Mouse (Mus musculus) C2C12 (cell line): ENCODE results near the gene Bcar3. TPM values are rescaled to one million over a fixed set of nuclear protein-coding genes. Genes with fewer than 3 reads are reported as not detected.

Experiments
- H3K27me3 ChIP-seq: one replicate; pipeline ENCODE4 v1.6.1; 2011; ENCODE audit not compliant: control insufficient read depth, insufficient read depth, insufficient read length
- H3K36me3 ChIP-seq: one replicate; pipeline ENCODE4 v1.6.1; 2011; ENCODE audit not compliant: control insufficient read depth, insufficient read depth
- H3K4me3 ChIP-seq: one replicate; pipeline ENCODE4 v1.5.1; 2011; ENCODE audit warnings: mild to moderate bottlenecking, control low read depth; ENCODE audit not compliant: poor library complexity, insufficient read depth, severe bottlenecking
- H3K79me2 ChIP-seq: one replicate; pipeline ENCODE4 v1.6.1; 2011; ENCODE audit not compliant: control insufficient read depth, insufficient read depth
- H3K79me3 ChIP-seq: one replicate; pipeline ENCODE4 v1.6.1; 2011; ENCODE audit warnings: low read depth, control low read depth
- H3ac ChIP-seq: one replicate; pipeline ENCODE3; 2011; ENCODE audit warnings: low read depth; ENCODE audit not compliant: control insufficient read depth, insufficient read length
- CEBPB ChIP-seq: IDR thresholded peaks from one replicate; pipeline ENCODE4 v1.6.1; 2011; ENCODE audit warnings: low read depth, mild to moderate bottlenecking, control low read depth, moderate library complexity
- CTCF ChIP-seq: IDR thresholded peaks from one replicate; pipeline ENCODE4 v1.5.1; 2011; ENCODE audit not compliant: control insufficient read depth, insufficient read depth, insufficient read length
- FOSL1 ChIP-seq: IDR thresholded peaks from one replicate; pipeline ENCODE4 v1.8.0; 2011; ENCODE audit warnings: mild to moderate bottlenecking, low read length; ENCODE audit not compliant: poor library complexity, insufficient read depth, severe bottlenecking
- MAX ChIP-seq: IDR thresholded peaks from one replicate; pipeline ENCODE4 v1.6.1; 2011; ENCODE audit warnings: mild to moderate bottlenecking, control low read depth
- MYOD1 ChIP-seq: IDR thresholded peaks from one replicate; pipeline ENCODE4 v1.6.1; 2011; ENCODE audit warnings: low read depth; ENCODE audit not compliant: control insufficient read depth, insufficient read length
- MYOG ChIP-seq: IDR thresholded peaks from one replicate; pipeline ENCODE4 v1.6.1; 2011; ENCODE audit not compliant: control insufficient read depth, insufficient read length; ENCODE audit errors: extremely low read depth
- USF1 ChIP-seq: IDR thresholded peaks from one replicate; pipeline ENCODE4 v1.6.1; 2011; ENCODE audit warnings: low read depth, mild to moderate bottlenecking, control low read depth, moderate library complexity
- polyA plus RNA-seq: library from polyadenylated mRNA; unstranded; fragments of >200 nt; fragmentation: generic; extraction: Trizol; gene quantifications from one replicate; pipeline ENCODE4 v1.2.1, GENCODE M21; 2012; ENCODE audit warnings: missing spikeins

The Bcar3 gene
- polyA plus RNA-seq, 1 experiment: 34.9 TPM

DNA sequence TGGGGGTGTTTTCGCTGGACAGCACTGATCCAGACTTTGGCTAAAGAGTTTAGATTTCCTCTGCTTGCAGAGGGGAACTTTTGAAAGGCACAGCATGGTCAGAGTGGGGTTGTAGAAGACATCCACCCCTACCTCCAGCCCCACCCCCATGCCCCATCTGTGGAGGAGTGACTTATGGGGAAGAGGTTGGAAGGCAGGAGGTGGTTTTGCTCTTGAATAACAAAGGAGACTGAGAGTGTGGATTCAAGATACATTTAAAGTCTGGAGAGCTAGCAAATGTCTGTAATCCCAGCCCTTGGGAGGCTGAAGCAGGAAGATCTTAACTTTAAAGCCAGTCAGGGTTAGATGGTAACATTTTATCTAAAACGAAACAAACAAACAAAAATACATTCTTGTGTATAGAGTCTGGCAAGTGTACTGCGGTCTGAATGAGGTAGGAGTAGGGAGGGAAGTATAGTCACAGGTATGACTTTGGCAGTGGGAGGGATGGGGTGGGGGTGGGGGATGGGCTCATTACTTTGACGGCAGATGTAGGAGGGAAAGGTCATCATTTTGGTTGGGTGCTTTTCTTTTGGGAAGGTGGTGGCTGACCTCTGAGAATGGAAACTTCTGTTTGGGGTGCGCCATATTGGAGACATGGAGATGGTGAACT is 140.2 kb downstream of the Bcar3 start:
- Histone ChIP-seq H3ac (no peak overlapping the region), H3K4me3 (no peak overlapping the region), H3K27me3 (no peaks in the 10 kb centered on the region), H3K36me3 (peaks cover 21% of the 10 kb centered on the region), H3K79me2 (peaks cover 78% of the 10 kb centered on the region), H3K79me3 (peaks cover 46% of the 10 kb centered on the region)
- TF ChIP-seq MYOG (no peak), CTCF (no peak), MAX (no peak), FOSL1 (no peak), MYOD1 (no peak), USF1 (no peak), CEBPB (no peak)

DNA sequence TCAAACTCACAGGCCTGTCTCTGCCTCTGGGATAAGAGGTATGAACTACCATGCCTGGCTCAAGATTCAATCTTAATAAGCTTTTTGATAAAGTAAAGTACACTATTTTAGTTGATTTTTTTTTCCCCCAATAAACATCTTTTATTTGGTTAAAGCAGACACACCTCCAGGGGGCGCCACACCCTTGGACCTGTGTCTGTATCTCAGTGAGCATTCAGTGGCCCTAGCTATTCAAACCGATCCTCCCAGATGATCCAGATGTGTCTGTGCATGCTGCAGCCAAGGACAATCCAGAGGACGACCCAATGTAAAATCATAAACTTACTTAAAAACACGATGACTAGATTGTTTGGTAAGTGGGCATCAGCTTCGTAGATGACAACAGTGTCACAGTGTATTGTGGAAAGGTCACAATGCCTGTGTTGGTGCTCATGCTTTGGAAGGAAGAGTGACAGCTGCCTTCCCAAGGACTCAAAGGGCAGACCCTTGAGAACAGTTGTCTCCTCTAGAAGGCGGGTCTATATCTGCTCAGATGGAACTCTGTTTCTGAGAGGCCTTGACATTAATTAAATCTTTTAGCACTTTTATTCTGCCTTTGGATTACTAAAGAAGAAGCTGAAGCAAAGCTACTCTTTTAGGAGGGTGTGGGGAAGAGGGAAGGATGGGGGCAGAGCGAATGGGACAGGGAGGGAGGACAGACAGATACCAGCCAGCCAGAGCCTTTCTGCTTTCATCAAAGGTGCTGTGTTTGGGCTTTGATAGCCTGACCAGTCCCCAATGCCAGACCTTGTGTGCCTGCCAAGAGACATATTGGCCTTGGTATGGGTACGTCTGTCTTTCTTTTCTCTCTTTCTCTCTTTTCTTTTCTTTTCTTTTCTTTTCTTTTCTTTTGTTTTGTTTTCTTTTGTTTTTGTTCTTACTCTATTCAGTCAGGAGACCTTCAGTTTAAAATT is 141.3 kb downstream of the Bcar3 start:
- TF ChIP-seq FOSL1: no peak
- no peak for TF ChIP-seq MYOG
- TF ChIP-seq CEBPB: no peak
- no peak for TF ChIP-seq MAX
- TF ChIP-seq MYOD1: no peak
- TF ChIP-seq CTCF: no peak
- no peak for TF ChIP-seq USF1
- H3K4me3 ChIP-seq: no peak overlapping the region
- no peaks in the 10 kb centered on the region for H3K27me3 ChIP-seq
- H3K36me3 ChIP-seq: peaks cover 11% of the 10 kb centered on the region
- H3ac ChIP-seq: no peak overlapping the region
- H3K79me3 ChIP-seq: peaks cover 50% of the 10 kb centered on the region
- H3K79me2 ChIP-seq: peaks cover 82% of the 10 kb centered on the region

DNA sequence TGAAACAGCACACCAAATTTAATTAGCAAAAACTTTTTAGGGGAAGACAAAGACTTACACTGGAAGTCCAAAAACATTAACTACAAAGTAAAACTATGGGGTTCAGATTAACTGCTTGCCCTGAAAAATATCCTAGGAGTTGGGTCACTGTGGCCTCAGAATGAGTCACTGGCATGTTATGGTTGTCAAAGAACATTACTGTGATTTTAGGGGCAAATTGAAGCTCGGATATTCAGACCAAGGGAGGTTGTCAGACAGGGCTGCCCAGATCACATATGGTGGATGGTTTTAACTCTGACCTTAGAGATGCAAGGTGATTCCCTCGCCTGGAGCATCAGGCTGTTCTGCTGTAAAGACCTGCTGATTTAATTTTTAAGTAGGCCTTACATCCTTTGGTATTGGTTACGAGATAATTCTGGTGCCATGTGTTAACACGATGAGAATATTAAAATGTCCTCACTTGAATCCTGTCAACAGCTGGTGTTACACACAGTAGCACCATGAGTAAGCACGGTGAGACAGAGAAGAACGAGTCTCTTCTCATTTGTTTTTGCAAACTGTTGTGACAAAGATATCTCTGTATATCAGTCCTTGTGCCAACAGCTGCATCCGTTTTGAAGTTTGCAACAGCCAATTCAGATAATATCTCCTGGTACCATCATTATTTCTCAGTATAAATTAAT is 144.3 kb downstream of the Bcar3 start:
- Histone ChIP-seq H3K79me2 (peaks cover 88% of the 10 kb centered on the region), H3K27me3 (no peaks in the 10 kb centered on the region), H3K79me3 (peaks cover 48% of the 10 kb centered on the region), H3ac (no peak overlapping the region), H3K4me3 (no peak overlapping the region), H3K36me3 (peaks cover 25% of the 10 kb centered on the region)
- peak; percentile 96 for TF ChIP-seq MYOD1
- TF ChIP-seq MAX: no peak
- no peak for TF ChIP-seq USF1
- no peak for TF ChIP-seq MYOG
- TF ChIP-seq CEBPB: no peak
- TF ChIP-seq CTCF: no peak
- TF ChIP-seq FOSL1: peak; percentile 8

DNA sequence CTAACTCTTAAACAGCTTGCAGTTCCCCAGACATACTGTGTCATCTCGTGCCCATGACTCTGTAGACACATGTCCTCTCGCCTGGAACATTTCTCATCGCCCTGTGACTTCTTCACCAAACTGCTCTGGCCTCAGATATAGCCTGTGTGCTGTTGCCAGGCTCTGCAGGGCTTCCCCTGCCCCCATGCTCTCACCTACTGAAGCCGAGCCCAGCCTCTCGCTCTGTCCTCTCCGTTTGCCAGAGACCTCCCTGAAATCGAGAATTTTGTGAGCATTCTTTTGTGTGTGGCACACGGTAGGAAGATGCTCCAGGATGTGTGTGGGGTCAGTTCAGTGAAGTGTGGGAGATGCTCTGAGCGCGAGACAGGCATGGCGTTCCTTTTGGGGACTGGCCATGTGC is 151.8 kb downstream of the Bcar3 start:
- H3K79me2 ChIP-seq: peaks cover 95% of the 10 kb centered on the region
- peaks cover 65% of the 10 kb centered on the region for H3K36me3 ChIP-seq
- TF ChIP-seq USF1: no peak
- TF ChIP-seq MAX: no peak
- TF ChIP-seq CEBPB: no peak
- TF ChIP-seq CTCF: no peak
- no peak for TF ChIP-seq MYOG
- H3K4me3 ChIP-seq: no peak overlapping the region
- peaks cover 59% of the 10 kb centered on the region for H3K79me3 ChIP-seq
- H3K27me3 ChIP-seq: no peaks in the 10 kb centered on the region
- H3ac ChIP-seq: no peak overlapping the region

DNA sequence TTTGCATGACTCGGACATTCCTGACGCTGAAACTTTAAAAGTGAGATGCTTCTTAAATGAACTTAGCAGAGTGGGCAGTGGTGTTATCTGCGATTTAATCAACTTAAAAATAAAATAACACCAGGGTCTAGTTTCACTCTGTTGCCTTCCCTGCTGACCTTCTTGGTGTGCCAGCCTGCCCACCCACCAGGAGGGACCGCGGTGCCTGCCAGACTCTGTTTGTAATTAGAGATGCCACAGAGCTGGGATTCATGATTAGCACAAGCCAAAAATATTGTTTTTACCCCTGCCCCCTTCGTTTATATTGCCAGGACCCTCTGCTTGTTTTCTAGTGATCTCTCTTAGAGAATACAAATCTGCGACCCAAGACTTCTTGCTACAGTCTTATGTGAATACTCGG is 152.7 kb downstream of the Bcar3 start:
- Histone ChIP-seq H3K27me3 (no peaks in the 10 kb centered on the region), H3K79me2 (peaks cover 95% of the 10 kb centered on the region), H3K79me3 (peaks cover 57% of the 10 kb centered on the region), H3K4me3 (no peak overlapping the region), H3K36me3 (peaks cover 63% of the 10 kb centered on the region), H3ac (no peak overlapping the region)
- TF ChIP-seq CEBPB (no peak), MYOG (no peak), MAX (no peak), CTCF (no peak), FOSL1 (no peak), USF1 (no peak), MYOD1 (no peak)
